Mouse (Mus musculus) megakaryocyte progenitor cell, adult 5-6 weeks (primary cell): ENCODE results near the gene Spred1. TPM values are rescaled to one million over a fixed set of nuclear protein-coding genes. Genes with fewer than 3 reads are reported as not detected.
A peak's percentile ranks its signal among the peaks of the same experiment; 100 is the strongest.

ENCODE experiments used
- ATAC-seq: replicated peaks from 2 replicates; pipeline ENCODE4 v1.8.0; 2016; ENCODE audit warnings: mild to moderate bottlenecking, moderate TSS enrichment, inconsistent platforms; ENCODE audit not compliant: poor library complexity
- total RNA-seq, 2 experiments: library from RNA; stranded (forward) in 1 of 2; stranded (reverse) in 1 of 2; fragments of 157-497, 149-512 nt in 1 of 2; fragments of 200-1000 nt in 1 of 2; gene quantifications; 2 replicates each; pipeline versions ENCODE4 v1.2.3 to v1.2.4; 2015 to 2017

Gene Spred1
- total RNA-seq, 2 experiments from 2014 or later: 16.9 to 21.3 TPM

GRCm38 (mm10) chr2:117176066-117176465 lies 54.9 kb downstream of the Spred1 start:
- no peak for ATAC-seq

GRCm38 (mm10) chr2:117176937-117177336 lies 55.8 kb downstream of the Spred1 start:
- no peak for ATAC-seq

- ATAC-seq: peak; percentile 99
Observed at GRCm38 (mm10) chr2:117180250-117180885, 59.2 kb downstream of the Spred1 start.

- no peak for ATAC-seq
Observed at GRCm38 (mm10) chr2:117185587-117185986, 64.4 kb downstream of the Spred1 start.

DNA sequence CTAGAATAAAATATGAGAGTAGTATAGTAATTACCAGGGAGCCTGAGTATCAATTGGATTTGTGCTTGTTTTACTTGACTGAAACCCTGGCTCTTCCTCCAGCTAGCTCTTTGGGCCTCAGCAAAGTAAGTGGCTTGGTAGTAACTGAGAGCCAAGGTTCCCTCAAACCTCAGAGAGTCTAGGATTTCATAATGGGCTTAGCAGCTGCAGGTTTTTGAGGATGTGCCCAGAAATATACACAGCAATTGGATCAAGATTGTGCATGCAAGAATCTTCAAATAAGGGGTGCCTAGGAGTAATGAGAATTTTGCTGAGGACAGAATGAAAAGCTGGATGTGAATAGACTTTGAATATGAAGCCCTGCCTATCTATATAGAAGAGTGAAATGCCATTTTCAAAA lies 69.7 kb downstream of the Spred1 start:
- no peak for ATAC-seq

DNA sequence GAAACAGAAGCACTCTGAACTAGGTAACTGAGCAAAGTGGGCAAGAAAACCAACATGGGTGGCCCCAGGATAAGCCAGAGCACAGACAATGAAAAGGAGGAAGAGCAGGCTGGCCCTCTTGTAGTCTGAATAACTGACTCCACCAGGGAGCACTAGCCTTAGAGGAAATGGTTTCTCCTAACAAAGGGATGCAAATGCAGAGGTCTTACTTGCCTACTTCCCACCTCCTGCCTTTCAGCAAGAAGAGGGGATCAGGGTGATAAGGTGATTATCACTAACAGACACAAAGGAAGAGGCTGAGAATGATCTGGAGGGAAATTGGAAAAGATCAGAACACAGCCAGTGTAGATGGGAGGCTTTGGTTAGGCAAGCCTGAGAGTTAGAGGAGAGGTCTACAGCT lies 73.1 kb downstream of the Spred1 start:
- ATAC-seq: no peak

DNA sequence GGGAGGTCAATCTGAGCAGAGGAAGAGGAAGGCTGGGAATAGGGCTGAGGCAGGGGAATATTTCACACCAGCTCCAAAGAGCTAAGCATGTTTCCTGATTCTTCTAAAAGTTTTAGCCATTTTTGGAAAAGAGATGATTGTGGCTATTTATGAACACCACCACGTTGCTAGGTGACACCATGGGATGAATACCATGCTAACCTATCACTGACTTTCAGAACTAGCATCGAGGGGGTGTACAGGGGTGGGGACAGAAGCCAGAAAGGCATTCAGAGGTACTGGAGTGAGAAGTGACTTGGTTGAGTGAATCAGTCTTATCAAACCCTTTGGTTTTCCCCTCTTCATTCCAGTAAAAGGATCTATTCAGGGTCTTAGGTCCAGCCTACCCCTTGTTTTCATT lies 74.0 kb downstream of the Spred1 start:
- ATAC-seq: no peak

- ATAC-seq: no peak
Observed at GRCm38 (mm10) chr2:117195578-117195977, 74.4 kb downstream of the Spred1 start.

DNA sequence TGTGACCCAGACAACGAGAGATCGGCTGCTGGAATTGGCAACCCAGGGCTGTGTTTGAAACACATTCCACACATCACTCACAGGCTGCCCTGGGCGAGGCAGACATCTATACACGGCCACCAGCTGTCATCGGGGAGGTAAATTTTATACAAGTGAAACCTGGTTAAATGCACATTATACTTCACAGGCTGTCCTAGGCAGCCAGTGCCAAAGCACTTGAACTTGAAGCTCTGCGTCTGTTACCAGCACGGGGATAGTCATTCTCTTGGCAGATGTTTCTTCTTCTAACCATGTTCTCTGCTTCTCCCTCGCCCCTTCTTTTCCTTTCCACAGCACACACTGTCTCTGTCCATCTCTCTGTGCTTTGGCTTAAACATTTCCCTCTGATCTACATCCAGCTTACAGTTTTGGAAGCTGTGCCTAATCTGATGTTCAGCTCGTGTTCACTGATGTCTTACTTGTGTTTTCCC lies 79.7 kb downstream of the Spred1 start:
- no peak for ATAC-seq

- ATAC-seq: no peak
Observed at GRCm38 (mm10) chr2:117203350-117203749, 82.2 kb downstream of the Spred1 start.

DNA sequence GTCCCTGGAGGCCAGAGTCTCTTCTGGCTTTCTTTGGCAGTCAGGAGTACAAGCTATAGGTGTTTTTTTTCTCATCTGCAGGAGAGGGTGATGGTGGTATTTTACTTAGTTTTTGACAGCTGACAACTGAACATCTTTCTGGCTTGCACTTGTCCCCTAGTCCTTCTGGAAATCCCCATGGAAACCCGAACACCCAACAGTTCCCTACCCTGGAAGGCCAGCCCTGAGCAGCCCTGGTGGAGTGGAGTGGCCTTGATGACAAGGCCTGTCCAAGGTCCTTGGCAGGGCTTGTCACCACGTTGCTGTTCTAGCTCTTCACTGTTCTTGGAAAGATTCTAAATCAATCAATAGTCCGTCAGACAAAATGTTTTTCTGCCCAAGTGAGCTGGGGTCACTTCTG lies 83.4 kb downstream of the Spred1 start:
- no peak for ATAC-seq

- ATAC-seq: no peak
Observed at GRCm38 (mm10) chr2:117205066-117205465, 83.9 kb downstream of the Spred1 start.

- 0 out of 2 replicates have a peak, but pooled peaks have one; percentile 26 for ATAC-seq
Observed at GRCm38 (mm10) chr2:117210416-117211085, 89.4 kb downstream of the Spred1 start.

GRCm38 (mm10) chr2:117216152-117216551 lies 95.0 kb downstream of the Spred1 start:
- ATAC-seq: peak; percentile 64

GRCm38 (mm10) chr2:117217695-117218216 lies 96.6 kb downstream of the Spred1 start:
- ATAC-seq: no peak

DNA sequence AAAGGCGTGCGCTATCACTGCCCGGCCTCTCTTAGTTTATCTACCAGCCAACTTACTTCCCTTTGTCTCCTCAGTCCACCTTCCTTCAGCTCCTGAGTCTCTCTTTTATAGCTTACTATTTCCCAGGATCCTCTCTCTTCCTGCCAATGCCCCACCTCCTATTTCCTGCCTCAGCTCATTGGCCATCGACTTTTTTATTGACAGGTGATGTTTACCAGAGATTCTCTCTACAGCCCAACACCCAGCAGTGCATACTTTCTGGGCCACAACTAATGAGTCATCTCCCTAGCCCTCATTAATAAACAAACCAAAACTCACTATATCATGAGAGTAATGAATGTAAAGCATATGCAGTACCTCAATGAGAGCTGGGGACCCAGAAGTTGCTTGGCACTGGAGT lies 98.4 kb downstream of the Spred1 start:
- ATAC-seq: no peak

- ATAC-seq: no peak
Observed at GRCm38 (mm10) chr2:117222651-117223050, 101.5 kb downstream of the Spred1 start.

DNA sequence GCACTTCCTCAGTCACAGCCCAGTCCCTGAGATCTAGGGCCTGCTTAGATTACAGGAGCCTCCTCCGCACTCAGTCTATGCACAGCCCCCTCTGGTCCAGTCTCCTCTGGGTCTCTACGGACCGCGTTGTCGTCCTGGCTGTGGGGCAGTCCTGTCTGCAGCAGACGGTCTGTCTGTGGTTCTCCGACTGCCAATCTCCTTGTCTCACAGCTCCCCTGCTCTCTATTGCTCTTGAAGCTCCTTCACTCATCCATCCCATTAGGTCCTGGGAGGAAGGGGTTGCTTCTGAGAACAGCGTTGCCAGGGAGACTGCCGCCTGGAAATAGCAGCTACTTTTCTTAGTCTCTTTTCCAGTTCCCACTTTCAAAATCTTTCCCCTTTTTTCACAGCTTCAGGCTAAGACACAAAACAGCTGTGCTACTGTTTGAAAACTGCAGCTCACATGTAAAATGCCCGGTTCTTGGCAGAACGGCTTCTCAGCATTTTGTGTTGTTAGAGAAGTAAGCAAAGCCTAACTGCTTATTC lies 107.5 kb downstream of the Spred1 start:
- ATAC-seq: no peak

DNA sequence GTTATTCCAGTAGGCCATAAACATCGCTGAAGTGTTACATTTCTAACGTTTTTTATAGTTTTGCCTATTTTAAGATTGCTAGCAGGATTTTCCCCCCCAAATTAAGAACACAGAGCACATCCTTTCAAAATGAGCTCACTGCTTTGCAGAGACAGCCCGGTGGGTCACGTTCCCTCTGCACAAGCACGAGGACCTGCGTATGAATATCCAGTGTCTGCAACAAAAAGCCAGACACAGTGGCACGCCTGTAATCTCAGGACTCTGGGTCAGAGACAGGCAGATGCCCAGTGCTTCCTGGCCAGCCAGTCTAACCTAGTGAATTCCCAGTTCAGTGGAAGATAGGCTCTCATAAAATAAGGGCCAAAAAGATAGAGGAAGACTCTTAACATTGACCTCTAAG lies 109.1 kb downstream of the Spred1 start:
- no peak for ATAC-seq

DNA sequence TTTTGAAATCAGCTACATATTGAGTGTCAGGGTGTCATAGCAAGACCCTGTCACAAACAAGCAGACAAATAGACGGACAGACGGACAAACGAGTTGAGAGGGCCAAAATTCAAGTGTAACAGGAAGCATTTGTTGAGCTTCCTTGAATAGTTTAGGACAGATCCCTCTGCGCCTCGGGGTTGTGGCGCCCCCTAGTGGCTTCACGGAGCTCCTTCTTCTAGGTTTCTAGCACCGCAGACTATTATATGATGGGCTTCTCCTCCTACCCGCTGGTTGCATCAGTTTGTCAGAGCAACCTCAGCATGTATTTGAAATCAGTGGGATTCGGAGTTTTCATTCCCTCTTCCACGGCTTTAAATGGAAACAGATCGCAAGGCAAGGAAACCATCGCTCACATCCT lies 110.1 kb downstream of the Spred1 start:
- peak; percentile 98 for ATAC-seq
